Mouse (Mus musculus): ENCODE data around the gene N4bp1. TPM values are rescaled to one million over a fixed set of nuclear protein-coding genes. Genes with fewer than 3 reads are reported as not detected.
A peak's percentile ranks its signal among the peaks of the same experiment; 100 is the strongest.

N4bp1 gene
- polyA plus RNA-seq, 1 experiment from 2014 or later: 11.3 TPM

DNA sequence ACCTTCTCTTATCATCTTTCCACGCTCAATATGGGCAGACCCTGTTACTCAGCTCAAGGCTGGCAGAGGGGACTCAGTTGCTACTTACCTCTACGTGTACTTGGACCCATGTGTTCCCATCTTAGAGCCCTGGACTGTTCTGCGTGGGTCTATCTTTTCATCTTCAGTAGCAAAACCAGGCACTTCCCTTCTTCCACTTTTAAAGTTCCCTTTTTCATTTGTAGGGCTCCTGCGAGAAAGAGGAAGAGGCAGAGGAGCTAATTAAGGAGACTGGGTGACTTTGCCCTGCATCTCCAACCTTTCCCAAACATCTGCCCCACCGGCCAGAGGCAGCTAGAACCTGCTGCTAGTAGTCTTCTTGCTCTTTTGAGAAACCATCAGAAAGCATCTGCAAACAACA is 35.9 kb upstream of the N4bp1 start:
- Histone ChIP-seq H3K36me3 (ENCODE audit: control insufficient read depth, insufficient read depth, low read length) (no peaks in the 10 kb centered on the region), H3K27ac (ENCODE audit: low read depth, low read length) (no peak overlapping the region), H3K4me2 (ENCODE audit: low read depth, low read length, severe bottlenecking) (no peak overlapping the region), H3K4me1 (replicated peaks; ENCODE audit: control insufficient read depth, insufficient read depth, low read length) (no peaks in the 10 kb centered on the region), H3K9me3 (ENCODE audit: control insufficient read depth, low read length) (no peaks in the 10 kb centered on the region), H3K4me3 (ENCODE audit: low read depth, low read length) (no peak overlapping the region), H3K27me3 (ENCODE audit: control insufficient read depth, insufficient read depth, low read length) (no peaks in the 10 kb centered on the region), H3K9ac (ENCODE audit: low read length) (no peak overlapping the region)
- ATAC-seq (replicated peaks; ENCODE audit: low FRiP score): no peak
- WGBS: 71% methylated on average over 5 of the region's 5 CpGs
- DNase-seq (ENCODE audit: low spot score): peak; percentile 17

DNA sequence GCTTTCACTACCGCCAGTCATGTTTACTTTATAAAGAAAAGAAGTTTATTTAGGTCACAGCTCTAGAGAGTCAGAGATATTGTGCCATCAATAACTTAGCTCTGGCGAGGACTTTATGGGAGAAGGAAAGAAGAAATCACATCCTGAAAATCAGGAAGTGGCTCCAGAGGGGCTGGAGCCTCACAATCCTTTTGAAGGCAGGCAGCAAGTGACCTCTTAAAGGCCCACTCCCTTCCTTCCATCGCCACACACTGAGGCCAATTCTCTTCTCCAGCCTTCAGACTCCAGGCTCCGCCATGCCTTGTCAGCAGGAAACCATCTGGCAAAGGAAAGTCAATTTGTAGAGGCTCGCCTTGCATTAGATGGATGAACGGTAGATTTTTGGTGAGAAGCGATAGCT is 35.4 kb upstream of the N4bp1 start:
- no peak for ATAC-seq (replicated peaks; ENCODE audit: low FRiP score)
- peak; percentile 26 for DNase-seq (ENCODE audit: low spot score)
- Histone ChIP-seq H3K36me3 (ENCODE audit: control insufficient read depth, insufficient read depth, low read length) (no peaks in the 10 kb centered on the region), H3K4me3 (ENCODE audit: low read depth, low read length) (no peak overlapping the region), H3K4me2 (ENCODE audit: low read depth, low read length, severe bottlenecking) (no peak overlapping the region), H3K9me3 (ENCODE audit: control insufficient read depth, low read length) (no peaks in the 10 kb centered on the region), H3K9ac (ENCODE audit: low read length) (no peak overlapping the region), H3K4me1 (replicated peaks; ENCODE audit: control insufficient read depth, insufficient read depth, low read length) (no peaks in the 10 kb centered on the region), H3K27me3 (ENCODE audit: control insufficient read depth, insufficient read depth, low read length) (no peaks in the 10 kb centered on the region), H3K27ac (ENCODE audit: low read depth, low read length) (no peak overlapping the region)
- WGBS: 50% methylated on average over 7 of the region's 7 CpGs

DNA sequence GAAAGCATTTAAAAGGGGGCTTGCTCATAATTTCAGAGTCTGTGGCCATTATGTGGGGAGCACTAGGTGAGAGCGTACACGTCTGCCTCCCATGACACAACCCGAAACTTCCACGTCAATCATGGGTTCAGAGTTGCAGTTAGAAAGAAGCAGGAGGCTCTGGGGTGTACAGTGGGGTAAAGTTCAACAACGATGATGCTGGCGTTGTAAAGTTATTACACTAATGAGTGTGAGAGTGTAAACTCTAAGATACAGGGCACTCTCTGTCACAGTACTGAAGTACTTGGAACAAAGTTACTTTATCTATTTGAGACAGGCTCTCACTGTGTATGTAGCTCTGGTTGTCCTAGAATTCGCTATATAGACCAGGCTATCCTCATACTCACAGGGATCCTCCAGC is 35.0 kb upstream of the N4bp1 start:
- no peak for ATAC-seq (replicated peaks; ENCODE audit: low FRiP score)

DNA sequence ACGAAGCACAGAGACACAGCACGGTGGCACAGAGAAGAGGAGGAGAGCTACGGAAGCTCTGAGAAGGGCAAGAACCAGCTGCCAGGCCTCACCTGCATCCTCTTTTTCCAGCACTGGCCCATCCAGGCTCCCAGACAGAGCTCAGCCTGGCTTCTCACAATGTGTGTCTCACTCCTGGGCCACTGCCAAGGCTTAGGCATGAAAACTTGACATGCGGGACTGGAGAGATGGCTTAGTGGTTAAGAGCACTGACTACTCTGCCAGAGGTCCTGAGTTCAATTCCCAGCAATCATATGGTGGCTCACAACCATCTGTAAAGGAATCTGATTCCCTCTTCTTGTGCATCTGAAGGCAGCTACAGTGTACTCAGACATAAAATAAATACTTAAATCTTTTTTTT is 34.2 kb upstream of the N4bp1 start:
- H3K9ac ChIP-seq (ENCODE audit: low read length): no peak overlapping the region
- no peak overlapping the region for H3K27ac ChIP-seq (ENCODE audit: low read depth, low read length)
- no peaks in the 10 kb centered on the region for H3K9me3 ChIP-seq (ENCODE audit: control insufficient read depth, low read length)
- H3K4me2 ChIP-seq (ENCODE audit: low read depth, low read length, severe bottlenecking): no peak overlapping the region
- no peaks in the 10 kb centered on the region for H3K27me3 ChIP-seq (ENCODE audit: control insufficient read depth, insufficient read depth, low read length)
- H3K4me3 ChIP-seq (ENCODE audit: low read depth, low read length): no peak overlapping the region
- DNase-seq (ENCODE audit: low spot score) (no peak), ATAC-seq (replicated peaks; ENCODE audit: low FRiP score) (no peak)
- no peaks in the 10 kb centered on the region for H3K4me1 ChIP-seq (replicated peaks; ENCODE audit: control insufficient read depth, insufficient read depth, low read length)
- WGBS: 91% methylated on average over 4 of the region's 4 CpGs
- no peaks in the 10 kb centered on the region for H3K36me3 ChIP-seq (ENCODE audit: control insufficient read depth, insufficient read depth, low read length)

More for the DNA sequence above, 35.0 kb upstream of the N4bp1 start:
- Histone ChIP-seq H3K4me3 (ENCODE audit: low read depth, low read length) (no peak overlapping the region), H3K4me1 (replicated peaks; ENCODE audit: control insufficient read depth, insufficient read depth, low read length) (no peaks in the 10 kb centered on the region), H3K36me3 (ENCODE audit: control insufficient read depth, insufficient read depth, low read length) (no peaks in the 10 kb centered on the region), H3K9ac (ENCODE audit: low read length) (no peak overlapping the region), H3K27me3 (ENCODE audit: control insufficient read depth, insufficient read depth, low read length) (no peaks in the 10 kb centered on the region), H3K4me2 (ENCODE audit: low read depth, low read length, severe bottlenecking) (no peak overlapping the region), H3K27ac (ENCODE audit: low read depth, low read length) (no peak overlapping the region), H3K9me3 (ENCODE audit: control insufficient read depth, low read length) (no peaks in the 10 kb centered on the region)
- no peak for DNase-seq (ENCODE audit: low spot score)
- WGBS: 89% methylated on average over 7 of the region's 7 CpGs

DNA sequence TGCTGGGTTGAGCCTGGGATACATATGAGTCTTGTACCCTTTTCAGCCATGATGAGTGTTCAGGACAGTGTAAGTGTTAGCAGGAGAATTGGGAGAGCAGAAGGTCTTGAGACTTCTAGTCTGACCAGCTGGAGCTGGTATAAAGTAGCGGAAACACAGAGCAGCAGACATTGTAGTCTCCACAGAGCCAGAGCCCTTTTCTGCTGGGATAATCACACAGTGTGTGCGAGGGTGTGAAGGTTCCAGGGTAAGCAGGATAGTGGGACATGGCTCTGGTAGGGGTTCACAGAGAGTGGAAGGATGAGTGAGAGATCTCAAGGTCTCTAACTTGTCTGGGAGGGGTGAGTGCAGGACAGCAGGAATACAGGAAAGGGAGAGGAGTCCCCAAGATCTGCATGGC is 33.0 kb upstream of the N4bp1 start:
- Histone ChIP-seq H3K9me3 (ENCODE audit: control insufficient read depth, low read length) (no peaks in the 10 kb centered on the region), H3K36me3 (ENCODE audit: control insufficient read depth, insufficient read depth, low read length) (no peaks in the 10 kb centered on the region)
- 88% methylated on average over 2 of the region's 2 CpGs for WGBS

DNA sequence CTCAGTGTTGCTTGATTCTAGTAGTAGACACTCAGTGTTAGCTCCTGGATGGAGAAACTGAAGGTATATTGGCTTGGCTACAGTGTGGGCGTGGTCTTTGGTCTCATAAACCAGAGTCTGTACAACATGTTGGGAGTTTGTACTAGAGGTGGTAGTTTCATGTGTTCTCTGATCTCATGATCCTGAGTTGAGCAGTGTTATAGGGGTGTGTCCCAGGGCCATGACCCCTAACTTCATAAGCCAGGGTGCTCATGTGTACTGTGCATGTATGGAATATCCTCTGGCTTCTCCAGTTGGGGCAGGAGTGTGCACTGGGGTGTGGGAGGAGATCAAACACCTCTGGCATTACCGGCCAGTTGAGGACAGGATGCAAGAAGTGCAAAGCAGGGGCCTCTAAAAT is 32.6 kb upstream of the N4bp1 start:
- H3K4me1 ChIP-seq (replicated peaks; ENCODE audit: control insufficient read depth, insufficient read depth, low read length): no peaks in the 10 kb centered on the region
- no peak overlapping the region for H3K4me3 ChIP-seq (ENCODE audit: low read depth, low read length)
- no peak overlapping the region for H3K4me2 ChIP-seq (ENCODE audit: low read depth, low read length, severe bottlenecking)
- ATAC-seq (replicated peaks; ENCODE audit: low FRiP score) (no peak), DNase-seq (ENCODE audit: low spot score) (no peak)
- H3K9me3 ChIP-seq (ENCODE audit: control insufficient read depth, low read length): no peaks in the 10 kb centered on the region
- no peaks in the 10 kb centered on the region for H3K36me3 ChIP-seq (ENCODE audit: control insufficient read depth, insufficient read depth, low read length)
- WGBS: 86% methylated on average over 2 of the region's 2 CpGs
- H3K27me3 ChIP-seq (ENCODE audit: control insufficient read depth, insufficient read depth, low read length): no peaks in the 10 kb centered on the region
- H3K9ac ChIP-seq (ENCODE audit: low read length): no peak overlapping the region
- no peak overlapping the region for H3K27ac ChIP-seq (ENCODE audit: low read depth, low read length)

More for the DNA sequence above, 33.0 kb upstream of the N4bp1 start:
- Histone ChIP-seq H3K27ac (ENCODE audit: low read depth, low read length) (no peak overlapping the region), H3K4me3 (ENCODE audit: low read depth, low read length) (no peak overlapping the region), H3K4me1 (replicated peaks; ENCODE audit: control insufficient read depth, insufficient read depth, low read length) (no peaks in the 10 kb centered on the region), H3K27me3 (ENCODE audit: control insufficient read depth, insufficient read depth, low read length) (no peaks in the 10 kb centered on the region), H3K9ac (ENCODE audit: low read length) (no peak overlapping the region), H3K4me2 (ENCODE audit: low read depth, low read length, severe bottlenecking) (no peak overlapping the region)
- no peak for ATAC-seq (replicated peaks; ENCODE audit: low FRiP score)
- no peak for DNase-seq (ENCODE audit: low spot score)

DNA sequence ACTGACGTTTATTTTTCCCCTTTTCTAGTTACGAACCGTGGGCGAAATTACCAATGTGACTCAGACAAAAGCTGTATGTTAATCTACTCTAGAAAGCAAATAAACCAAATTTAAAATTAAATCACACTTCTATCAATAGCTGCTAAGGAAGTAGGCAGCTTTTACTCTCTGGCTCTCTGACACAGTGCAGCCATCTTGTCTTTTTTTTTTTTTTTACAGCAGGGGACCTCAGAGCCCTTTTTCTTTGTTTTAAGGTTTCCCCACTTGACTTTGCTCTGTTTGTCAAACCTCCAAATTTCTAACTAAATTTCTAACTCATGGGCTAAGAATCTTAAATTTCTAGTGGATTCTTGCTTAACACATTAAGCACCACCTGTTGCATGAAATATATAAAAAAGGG is 31.3 kb upstream of the N4bp1 start:
- WGBS: 88% methylated on average over 4 of the region's 4 CpGs
- Histone ChIP-seq H3K27me3 (ENCODE audit: control insufficient read depth, insufficient read depth, low read length) (no peaks in the 10 kb centered on the region), H3K9ac (ENCODE audit: low read length) (no peak overlapping the region), H3K4me3 (ENCODE audit: low read depth, low read length) (no peak overlapping the region), H3K27ac (ENCODE audit: low read depth, low read length) (no peak overlapping the region), H3K9me3 (ENCODE audit: control insufficient read depth, low read length) (no peaks in the 10 kb centered on the region), H3K36me3 (ENCODE audit: control insufficient read depth, insufficient read depth, low read length) (no peaks in the 10 kb centered on the region), H3K4me1 (replicated peaks; ENCODE audit: control insufficient read depth, insufficient read depth, low read length) (no peaks in the 10 kb centered on the region), H3K4me2 (ENCODE audit: low read depth, low read length, severe bottlenecking) (no peak overlapping the region)
- no peak for DNase-seq (ENCODE audit: low spot score)
- ATAC-seq (replicated peaks; ENCODE audit: low FRiP score): no peak

DNA sequence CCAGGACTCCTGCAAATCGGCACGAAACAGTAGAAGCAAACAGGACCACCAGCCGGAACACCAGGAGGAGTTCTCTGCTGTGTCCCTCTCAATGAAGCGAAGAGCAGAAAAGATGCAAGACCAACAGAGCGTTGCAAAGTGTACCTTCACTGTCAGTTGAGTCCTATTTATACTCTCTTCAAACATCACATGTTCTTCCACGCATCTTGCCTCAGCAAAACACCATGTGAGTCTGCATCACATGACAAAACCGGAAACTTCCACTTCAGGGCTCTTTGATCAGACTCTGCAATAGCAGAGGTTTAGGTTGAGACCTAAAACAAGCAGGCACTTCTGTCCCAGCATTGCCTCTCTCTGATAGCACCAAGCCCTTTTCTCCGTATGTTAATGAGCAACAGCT is 26.1 kb upstream of the N4bp1 start:
- ATAC-seq (replicated peaks; ENCODE audit: low FRiP score): no peak

DNA sequence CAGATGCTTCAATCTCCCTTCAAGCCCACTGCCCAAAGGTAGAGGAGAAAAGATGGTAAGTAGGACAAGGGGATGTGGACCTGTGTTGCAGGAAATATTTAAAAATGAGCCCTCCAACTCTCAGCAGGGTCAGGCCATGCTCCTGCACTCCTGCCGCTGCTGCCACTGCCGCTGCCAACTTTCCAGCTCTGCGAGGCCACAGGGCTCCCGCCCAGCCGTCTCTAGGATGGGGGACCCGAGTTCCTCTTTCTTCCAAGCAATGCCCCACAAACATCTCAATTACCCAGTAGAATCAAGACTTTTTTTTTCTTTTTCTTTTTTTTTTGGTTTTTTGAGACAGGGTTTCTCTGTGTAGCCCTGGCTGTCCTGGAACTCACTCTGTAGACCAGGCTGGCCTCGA is 25.2 kb upstream of the N4bp1 start:
- no peak overlapping the region for H3K4me2 ChIP-seq (ENCODE audit: low read depth, low read length, severe bottlenecking)
- ATAC-seq (replicated peaks; ENCODE audit: low FRiP score) (no peak), DNase-seq (ENCODE audit: low spot score) (no peak)
- H3K36me3 ChIP-seq (ENCODE audit: control insufficient read depth, insufficient read depth, low read length): no peaks in the 10 kb centered on the region
- no peaks in the 10 kb centered on the region for H3K27me3 ChIP-seq (ENCODE audit: control insufficient read depth, insufficient read depth, low read length)
- WGBS: 90% methylated on average over 7 of the region's 7 CpGs
- no peak overlapping the region for H3K4me3 ChIP-seq (ENCODE audit: low read depth, low read length)
- H3K27ac ChIP-seq (ENCODE audit: low read depth, low read length): no peak overlapping the region
- H3K9me3 ChIP-seq (ENCODE audit: control insufficient read depth, low read length): no peaks in the 10 kb centered on the region
- no peak overlapping the region for H3K9ac ChIP-seq (ENCODE audit: low read length)
- no peaks in the 10 kb centered on the region; the same call in 1 of the 2 replicates for H3K4me1 ChIP-seq (replicated peaks; ENCODE audit: control insufficient read depth, insufficient read depth, low read length)

More for the DNA sequence above, 26.1 kb upstream of the N4bp1 start:
- Histone ChIP-seq H3K9me3 (ENCODE audit: control insufficient read depth, low read length) (no peaks in the 10 kb centered on the region), H3K9ac (ENCODE audit: low read length) (no peak overlapping the region), H3K4me1 (replicated peaks; ENCODE audit: control insufficient read depth, insufficient read depth, low read length) (no peaks in the 10 kb centered on the region; the same call in 1 of the 2 replicates), H3K4me3 (ENCODE audit: low read depth, low read length) (no peak overlapping the region), H3K27ac (ENCODE audit: low read depth, low read length) (no peak overlapping the region), H3K4me2 (ENCODE audit: low read depth, low read length, severe bottlenecking) (no peak overlapping the region), H3K36me3 (ENCODE audit: control insufficient read depth, insufficient read depth, low read length) (no peaks in the 10 kb centered on the region), H3K27me3 (ENCODE audit: control insufficient read depth, insufficient read depth, low read length) (no peaks in the 10 kb centered on the region)
- WGBS: 88% methylated on average over 8 of the region's 8 CpGs
- DNase-seq (ENCODE audit: low spot score): no peak

Measured in forebrain, embryonic 11.5 days (tissue).